In genomic region chr4:122835530-122836402, GRCm38 (mm10) we compare ENCODE assay signal across 7 mouse cellular contexts. TPM values are rescaled to one million over a fixed set of nuclear protein-coding genes. Genes with fewer than 3 reads are reported as not detected.
DNase-seq lines count a peak whose midpoint lies in the region; ATAC-seq lines count a peak whose summit lies in the region.

TSS of gene Ppt1 (plus strand) at chr4:122836242.

- no peaks in the 10 kb centered on the region for H3K4me1 ChIP-seq in embryonic facial prominence, embryonic 11.5 days (ENCODE audit: control insufficient read depth, insufficient read depth, low read length)
- no peaks in the 10 kb centered on the region; the same call in 1 of the 2 replicates for H3K4me1 ChIP-seq in limb, embryonic 11.5 days (ENCODE audit: control insufficient read depth, insufficient read depth, low read length)
- peaks cover 17% of the 10 kb centered on the region; the same call in 1 of the 2 replicates for H3K4me1 ChIP-seq in midbrain, embryonic 14.5 days (ENCODE audit: control insufficient read depth, insufficient read depth, low read length)

- peak within 1 kb of the TSS; percentile 57 for H3K4me2 ChIP-seq in embryonic facial prominence, embryonic 11.5 days (ENCODE audit: low read depth, low read length)
- H3K4me2 ChIP-seq in limb, embryonic 11.5 days (ENCODE audit: low read depth, severe bottlenecking), result peak within 1 kb of the TSS; percentile 80
- peak within 1 kb of the TSS; percentile 84 for H3K4me2 ChIP-seq in midbrain, embryonic 14.5 days (ENCODE audit: low read length)

- peak; percentile 90 for DNase-seq in adrenal gland, postnatal 14 days
- peak; percentile 92 for DNase-seq in embryonic facial prominence, embryonic 11.5 days (ENCODE audit: low spot score)
- peak; percentile 98 for DNase-seq in heart, adult 11 months
- peak; percentile 89 for DNase-seq in kidney, adult 18-20 months
- DNase-seq in limb, embryonic 11.5 days (ENCODE audit: low spot score), result peak; percentile 89
- DNase-seq in midbrain, embryonic 14.5 days, result peak; percentile 98
- peak; percentile 77 to 90 for DNase-seq in spleen, adult 18-20 months

- WGBS in embryonic facial prominence, embryonic 11.5 days, result 4% methylated on average over 31 of the region's 31 CpGs
- whole genome bisulfite sequencing in limb, embryonic 11.5 days, result 4% methylated on average over 31 of the region's 31 CpGs
- 3% methylated on average over 31 of the region's 31 CpGs for WGBS in midbrain, embryonic 14.5 days

- H3K9ac ChIP-seq in embryonic facial prominence, embryonic 11.5 days (replicated peaks; ENCODE audit: low read length), result peak within 1 kb of the TSS; percentile 81
- H3K9ac ChIP-seq in limb, embryonic 11.5 days (ENCODE audit: low read length), result peak within 1 kb of the TSS; percentile 84
- H3K9ac ChIP-seq in midbrain, embryonic 14.5 days (replicated peaks; ENCODE audit: low read length), result peak within 1 kb of the TSS; percentile 77

- H3K4me3 ChIP-seq in embryonic facial prominence, embryonic 11.5 days (ENCODE audit: low read depth, low read length), result peak within 1 kb of the TSS; percentile 69
- peak within 1 kb of the TSS; percentile 76 for H3K4me3 ChIP-seq in limb, embryonic 11.5 days (ENCODE audit: low read depth, low read length)
- peak within 1 kb of the TSS; percentile 72 for H3K4me3 ChIP-seq in midbrain, embryonic 14.5 days (replicated peaks; ENCODE audit: low read depth, low read length)

- H3K36me3 ChIP-seq in embryonic facial prominence, embryonic 11.5 days (replicated peaks; ENCODE audit: control insufficient read depth, insufficient read depth, low read depth, low read length), result no peaks in the 10 kb centered on the region
- no peaks in the 10 kb centered on the region for H3K36me3 ChIP-seq in limb, embryonic 11.5 days (ENCODE audit: control insufficient read depth, insufficient read depth, low read length)
- H3K36me3 ChIP-seq in midbrain, embryonic 14.5 days (ENCODE audit: control insufficient read depth, insufficient read depth, low read length), result 0 out of 2 replicates have a peak, but pooled peaks cover 4% of the 10 kb centered on the region

- no peak within 1 kb of the TSS; the same call in 1 of the 2 replicates for H3K27ac ChIP-seq in embryonic facial prominence, embryonic 11.5 days (replicated peaks; ENCODE audit: low read depth, low read length)
- no peak within 1 kb of the TSS for H3K27ac ChIP-seq in limb, embryonic 11.5 days (replicated peaks; ENCODE audit: low read depth, low read length)
- H3K27ac ChIP-seq in midbrain, embryonic 14.5 days (replicated peaks; ENCODE audit: low read depth, low read length), result peak within 1 kb of the TSS; percentile 79

- H3K27me3 ChIP-seq in embryonic facial prominence, embryonic 11.5 days (ENCODE audit: control insufficient read depth, insufficient read depth, low read length), result no peaks in the 10 kb centered on the region
- H3K27me3 ChIP-seq in limb, embryonic 11.5 days (ENCODE audit: control insufficient read depth, insufficient read depth, low read length), result no peaks in the 10 kb centered on the region
- H3K27me3 ChIP-seq in midbrain, embryonic 14.5 days (ENCODE audit: control insufficient read depth, insufficient read depth, low read length), result no peaks in the 10 kb centered on the region

- ATAC-seq in embryonic facial prominence, embryonic 11.5 days (replicated peaks; ENCODE audit: insufficient number of reproducible peaks, low FRiP score, low TSS enrichment, low read depth), result peak; percentile 87
- peak; percentile 86 for ATAC-seq in limb, embryonic 11.5 days (ENCODE audit: insufficient number of reproducible peaks, low FRiP score, low TSS enrichment, low read depth)
- ATAC-seq in midbrain, embryonic 14.5 days (ENCODE audit: low FRiP score, low TSS enrichment), result peak; percentile 91

- no peaks in the 10 kb centered on the region for H3K9me3 ChIP-seq in embryonic facial prominence, embryonic 11.5 days (replicated peaks; ENCODE audit: control insufficient read depth, low read length)
- H3K9me3 ChIP-seq in limb, embryonic 11.5 days (ENCODE audit: control insufficient read depth, low read length), result no peaks in the 10 kb centered on the region
- no peaks in the 10 kb centered on the region for H3K9me3 ChIP-seq in midbrain, embryonic 14.5 days (ENCODE audit: control insufficient read depth, low read length)

RNA-seq across cellular contexts. Expression of gene Ppt1, which starts in this region (rescaled TPM):
- total RNA-seq in adrenal gland, postnatal 14 days (2021), result 48.6 and 55.9 TPM in 2 replicates
- polyA plus RNA-seq in embryonic facial prominence, embryonic 11.5 days (2014; fragmentation: Nextera tagmentation; extraction: Ambion mirVana), result 50.4 and 62.8 TPM in 2 replicates
- 52.4 and 54.1 TPM in 2 replicates for polyA plus RNA-seq in limb, embryonic 11.5 days (2014; fragmentation: Nextera tagmentation; extraction: Ambion mirVana)
- 66.1 and 74.7 TPM in 2 replicates for polyA plus RNA-seq in midbrain, embryonic 14.5 days (2014; fragmentation: Nextera tagmentation; extraction: Ambion mirVana)
